ENCODE assay signal across 12 mouse cellular contexts in genomic region chr12:17699480-17699879, GRCm38 (mm10). TPM values are rescaled to one million over a fixed set of nuclear protein-coding genes. Genes with fewer than 3 reads are reported as not detected.
DNase-seq lines count a peak whose midpoint lies in the region; ATAC-seq and TF ChIP-seq lines count a peak whose summit lies in the region.
"Had no signal": no experiment of that assay in that cellular context is flagged by ENCODE, and none has a peak within 500 bp of the region (broad histone marks: within the 10 kb centered on the region; RNA-seq: fewer than 3 reads in every experiment).

No protein-coding gene starts in this region.

- intact Hi-C loops in gastrocnemius, adult 2 months (cut with DNase I) = no loop called here

- peak; percentile 30 for DNase-seq in cerebellum, adult 9-11 months
- DNase-seq in cerebellum, postnatal 36 days = no peak
- DNase-seq in liver, embryonic 11.5 days (ENCODE audit: low spot score) = no peak
- DNase-seq in ovary, adult 18-20 months (ENCODE audit: low spot score) = no peak
- DNase-seq in gastrocnemius, adult 2 months = no peak
- DNase-seq in adrenal gland, adult 18-20 months (ENCODE audit: low spot score in 2 of 2) = no peak
- DNase-seq: lung, postnatal 14 days had no signal

- 68% methylated on average over 1 of the region's 1 CpGs for WGBS in neural tube, embryonic 12.5 days
- 81% methylated on average over 1 of the region's 1 CpGs for whole genome bisulfite sequencing in neural tube, embryonic 15.5 days
- 52% methylated on average over 1 of the region's 1 CpGs for WGBS in liver, embryonic 11.5 days

- H3K27ac ChIP-seq in neural tube, embryonic 12.5 days = no peak overlapping the region
- H3K27ac ChIP-seq in neural tube, embryonic 15.5 days (replicated peaks) = no peak overlapping the region
- H3K27ac ChIP-seq in liver, embryonic 11.5 days (ENCODE audit: low read depth, low read length) = no peak overlapping the region
- H3K27ac ChIP-seq in gastrocnemius, adult 2 months = no peak overlapping the region
- H3K27ac ChIP-seq: heart, embryonic 10.5 days; stomach, postnatal 0 days had no signal

- no peak overlapping the region for H3K4me2 ChIP-seq in neural tube, embryonic 12.5 days (replicated peaks)
- H3K4me2 ChIP-seq in neural tube, embryonic 15.5 days = no peak overlapping the region
- H3K4me2 ChIP-seq in liver, embryonic 11.5 days = peak overlapping the region; percentile 11; the same call in 1 of the 2 replicates

- H3K9me3 ChIP-seq in neural tube, embryonic 12.5 days = no peaks in the 10 kb centered on the region
- no peaks in the 10 kb centered on the region for H3K9me3 ChIP-seq in neural tube, embryonic 15.5 days (replicated peaks)
- H3K9me3 ChIP-seq in liver, embryonic 11.5 days (ENCODE audit: control insufficient read depth, low read length) = no peaks in the 10 kb centered on the region
- H3K9me3 ChIP-seq: heart, embryonic 10.5 days had no signal

- TF ChIP-seq CTCF in gastrocnemius, adult 2 months (IDR thresholded peaks at IDR 0.05) = no peak

- H3K9ac ChIP-seq in neural tube, embryonic 12.5 days = no peak overlapping the region
- H3K9ac ChIP-seq in neural tube, embryonic 15.5 days (replicated peaks) = no peak overlapping the region
- no peak overlapping the region for H3K9ac ChIP-seq in liver, embryonic 11.5 days (ENCODE audit: low read depth, low read length)

- H3K4me3 ChIP-seq in neural tube, embryonic 12.5 days = no peak overlapping the region
- no peak overlapping the region for H3K4me3 ChIP-seq in neural tube, embryonic 15.5 days (replicated peaks)
- H3K4me3 ChIP-seq in liver, embryonic 11.5 days (ENCODE audit: low read depth, low read length) = no peak overlapping the region
- H3K4me3 ChIP-seq in gastrocnemius, adult 2 months = no peak overlapping the region
- H3K4me3 ChIP-seq: heart, embryonic 10.5 days; myocyte had no signal

- peaks cover 13% of the 10 kb centered on the region for H3K4me1 ChIP-seq in neural tube, embryonic 12.5 days
- peaks cover 31% of the 10 kb centered on the region for H3K4me1 ChIP-seq in neural tube, embryonic 15.5 days
- peaks cover 14% of the 10 kb centered on the region; the same call in 1 of the 2 replicates for H3K4me1 ChIP-seq in liver, embryonic 11.5 days (replicated peaks; ENCODE audit: control insufficient read depth, insufficient read depth, low read length)

- ATAC-seq in neural tube, embryonic 12.5 days (ENCODE audit: low FRiP score, low read depth) = peak; percentile 70
- no peak for ATAC-seq in neural tube, embryonic 15.5 days (ENCODE audit: low FRiP score)
- ATAC-seq in liver, embryonic 11.5 days (replicated peaks; ENCODE audit: low FRiP score) = peak; percentile 18; the same call in 1 of the 2 replicates

- no peaks in the 10 kb centered on the region for H3K36me3 ChIP-seq in neural tube, embryonic 12.5 days
- no peaks in the 10 kb centered on the region for H3K36me3 ChIP-seq in neural tube, embryonic 15.5 days
- H3K36me3 ChIP-seq in liver, embryonic 11.5 days (ENCODE audit: control insufficient read depth, insufficient read depth, low read length) = no peaks in the 10 kb centered on the region
- H3K36me3 ChIP-seq: heart, embryonic 10.5 days had no signal

- H3K27me3 ChIP-seq in neural tube, embryonic 12.5 days (replicated peaks) = no peaks in the 10 kb centered on the region
- H3K27me3 ChIP-seq in neural tube, embryonic 15.5 days (replicated peaks) = no peaks in the 10 kb centered on the region
- no peaks in the 10 kb centered on the region for H3K27me3 ChIP-seq in liver, embryonic 11.5 days (replicated peaks; ENCODE audit: control insufficient read depth, insufficient read depth, low read length)

RNA-seq across cellular contexts. Expression of gene Hpcal1, which starts 8.8 kb away (rescaled TPM):
- 35.1 and 38.6 TPM in 2 replicates for polyA plus RNA-seq in neural tube, embryonic 12.5 days (2016; fragmentation: Nextera tagmentation; extraction: Ambion mirVana)
- 130 and 133 TPM in 2 replicates for polyA plus RNA-seq in neural tube, embryonic 15.5 days (2015; fragmentation: Nextera tagmentation; extraction: Ambion mirVana)
- 30.2 and 31.8 TPM in 2 replicates for polyA plus RNA-seq in liver, embryonic 11.5 days (2014; fragmentation: Nextera tagmentation; extraction: Ambion mirVana)
- 10 to 100 TPM in 1 of 2 experiments, 1 to 10 TPM in 1; 4.8 to 10.3 TPM for total RNA-seq in gastrocnemius, adult 2 months (2021)
- total RNA-seq in adrenal gland, adult 18-20 months (2021) = 10 to 100 TPM; 23.2 to 25.2 TPM
